Mouse (Mus musculus): ENCODE measurements around the gene Rims3.

Gene Rims3

GRCm38 (mm10) chr4:120854588-120855319, at the start of gene Rims3:
Gene Rims3, plus strand, starts transcription at chr4:120854816.
- peak; percentile 86 for DNase-seq (ENCODE audit: low read depth, low spot score)

- DNase-seq (ENCODE audit: low read depth, low spot score) = no peak
Measured at GRCm38 (mm10) chr4:120805816-120806215, 48.8 kb upstream of the Rims3 start.

- DNase-seq (ENCODE audit: low read depth, low spot score) = no peak
Measured at GRCm38 (mm10) chr4:120813762-120814161, 40.9 kb upstream of the Rims3 start.

GRCm38 (mm10) chr4:120814171-120814570, 40.4 kb upstream of the Rims3 start:
- DNase-seq (ENCODE audit: low read depth, low spot score) = peak; percentile 44

GRCm38 (mm10) chr4:120815163-120815562, 39.5 kb upstream of the Rims3 start:
- peak; percentile 60 for DNase-seq (ENCODE audit: low read depth, low spot score)

GRCm38 (mm10) chr4:120815622-120816334, 38.8 kb upstream of the Rims3 start:
- DNase-seq (ENCODE audit: low read depth, low spot score) = peak; percentile 93

- no peak for DNase-seq (ENCODE audit: low read depth, low spot score)
Measured at GRCm38 (mm10) chr4:120817002-120817774, 37.4 kb upstream of the Rims3 start.

GRCm38 (mm10) chr4:120817951-120818350, 36.7 kb upstream of the Rims3 start:
- DNase-seq (ENCODE audit: low read depth, low spot score) = no peak

- no peak for DNase-seq (ENCODE audit: low read depth, low spot score)
Measured at GRCm38 (mm10) chr4:120819296-120819695, 35.3 kb upstream of the Rims3 start.

- no peak for DNase-seq (ENCODE audit: low read depth, low spot score)
Measured at GRCm38 (mm10) chr4:120819871-120820270, 34.7 kb upstream of the Rims3 start.

GRCm38 (mm10) chr4:120822191-120822911, 32.3 kb upstream of the Rims3 start:
- no peak for DNase-seq (ENCODE audit: low read depth, low spot score)

- peak; percentile 94 for DNase-seq (ENCODE audit: low read depth, low spot score)
Measured at GRCm38 (mm10) chr4:120825100-120825553, 29.5 kb upstream of the Rims3 start.

- DNase-seq (ENCODE audit: low read depth, low spot score) = peak; percentile 99
Measured at GRCm38 (mm10) chr4:120825577-120826326, 28.9 kb upstream of the Rims3 start.

GRCm38 (mm10) chr4:120826418-120826817, 28.2 kb upstream of the Rims3 start:
- peak; percentile 38 for DNase-seq (ENCODE audit: low read depth, low spot score)

- DNase-seq (ENCODE audit: low read depth, low spot score) = no peak
Measured at GRCm38 (mm10) chr4:120830767-120831166, 23.8 kb upstream of the Rims3 start.

- peak; percentile 69 for DNase-seq (ENCODE audit: low read depth, low spot score)
Measured at GRCm38 (mm10) chr4:120831472-120831871, 23.1 kb upstream of the Rims3 start, which contains the start of gene Nfyc. Gene Nfyc, minus strand, starts transcription at chr4:120831572.

GRCm38 (mm10) chr4:120841342-120841741, 13.3 kb upstream of the Rims3 start:
- no peak for DNase-seq (ENCODE audit: low read depth, low spot score)

- DNase-seq (ENCODE audit: low read depth, low spot score) = no peak
Measured at GRCm38 (mm10) chr4:120844423-120845082, 10.1 kb upstream of the Rims3 start.

- DNase-seq (ENCODE audit: low read depth, low spot score) = no peak
Measured at GRCm38 (mm10) chr4:120845098-120845497, 9.5 kb upstream of the Rims3 start.

GRCm38 (mm10) chr4:120848909-120849308, 5.7 kb upstream of the Rims3 start:
- DNase-seq (ENCODE audit: low read depth, low spot score) = no peak

All from ZHBTc4 (cell line).